Mouse (Mus musculus) limb, embryonic 10.5 days (tissue): ENCODE data around the gene Plxnb1. TPM values are rescaled to one million over a fixed set of nuclear protein-coding genes. Genes with fewer than 3 reads are reported as not detected.

Source experiments
- DNase-seq: peaks from one replicate; pipeline ENCODE4 v3.0.0-alpha.2; 2017; ENCODE audit warnings: low spot score
- H3K27ac ChIP-seq: fragments of 300-500 bp; sonication (generic); 2 replicates; pipeline ENCODE4 v1.5.1; 2016; ENCODE audit warnings: mild to moderate bottlenecking
- H3K27me3 ChIP-seq: fragments of 300-500 bp; sonication (generic); 2 replicates; pipeline ENCODE4 v1.6.1; 2016; ENCODE audit warnings: low read depth, mild to moderate bottlenecking; ENCODE audit not compliant: poor library complexity, severe bottlenecking
- H3K36me3 ChIP-seq: fragments of 300-500 bp; sonication (generic); 2 replicates; pipeline ENCODE4 v1.6.1; 2016; ENCODE audit warnings: mild to moderate bottlenecking, moderate library complexity
- H3K4me1 ChIP-seq: fragments of 300-500 bp; sonication (generic); 2 replicates; pipeline ENCODE4 v1.6.1; 2016
- H3K4me3 ChIP-seq: fragments of 300-500 bp; sonication (generic); 2 replicates; pipeline ENCODE4 v1.5.1; 2016; ENCODE audit warnings: mild to moderate bottlenecking, moderate library complexity
- H3K9me3 ChIP-seq: fragments of 300-500 bp; sonication (generic); replicated peaks from 2 replicates; pipeline ENCODE4 v1.6.1; 2016; ENCODE audit warnings: mild to moderate bottlenecking
- WGBS: fragments of 180-500 bp; shearing (Covaris S2); methylation state at CpG from one replicate; pipeline ENCODE4 v1.1.7; 2016; 5-methylcytosine and 5-hydroxymethylcytosine counted together
- polyA plus RNA-seq: library from polyadenylated mRNA; unstranded; fragments of >200 nt; fragmentation: Nextera tagmentation; extraction: Ambion mirVana; gene quantifications from 2 replicates; pipeline ENCODE4 v1.2.1, GENCODE M21; 2016

Gene Plxnb1
- polyA plus RNA-seq, 1 experiment from 2014 or later = 23.7 TPM

GRCm38 (mm10) chr9:109113331-109113730 is 18.1 kb downstream of the Plxnb1 start:
- WGBS = 90% methylated on average over 8 of the region's 8 CpGs
- peak; percentile 18 for DNase-seq
- 0 out of 2 replicates have a peak, but pooled peaks cover 5% of the 10 kb centered on the region for H3K27me3 ChIP-seq
- peaks cover 100% of the 10 kb centered on the region for H3K36me3 ChIP-seq
- no peak overlapping the region for H3K27ac ChIP-seq
- H3K4me1 ChIP-seq = no peaks in the 10 kb centered on the region
- H3K4me3 ChIP-seq = no peak overlapping the region
- no peaks in the 10 kb centered on the region for H3K9me3 ChIP-seq

GRCm38 (mm10) chr9:109114276-109114675 is 19.1 kb downstream of the Plxnb1 start:
- H3K27ac ChIP-seq = no peak overlapping the region
- H3K27me3 ChIP-seq = 0 out of 2 replicates have a peak, but pooled peaks cover 3% of the 10 kb centered on the region
- 94% methylated on average over 11 of the region's 11 CpGs for WGBS
- DNase-seq = peak; percentile 26
- no peaks in the 10 kb centered on the region for H3K9me3 ChIP-seq
- no peaks in the 10 kb centered on the region for H3K4me1 ChIP-seq
- peaks cover 100% of the 10 kb centered on the region for H3K36me3 ChIP-seq
- no peak overlapping the region for H3K4me3 ChIP-seq

- 86% methylated on average over 7 of the region's 7 CpGs for WGBS
- Histone ChIP-seq H3K4me3 (no peak overlapping the region), H3K4me1 (no peaks in the 10 kb centered on the region), H3K27me3 (no peaks in the 10 kb centered on the region), H3K9me3 (no peaks in the 10 kb centered on the region), H3K27ac (no peak overlapping the region), H3K36me3 (peaks cover 100% of the 10 kb centered on the region)
- DNase-seq = peak; percentile 19
These were observed 19.7 kb downstream of the Plxnb1 start for GRCm38 (mm10) chr9:109114871-109115270.

GRCm38 (mm10) chr9:109116205-109116604 is 21.0 kb downstream of the Plxnb1 start:
- Histone ChIP-seq H3K4me3 (no peak overlapping the region), H3K27me3 (no peaks in the 10 kb centered on the region), H3K36me3 (peaks cover 88% of the 10 kb centered on the region), H3K9me3 (no peaks in the 10 kb centered on the region), H3K27ac (no peak overlapping the region), H3K4me1 (no peaks in the 10 kb centered on the region)
- WGBS = 95% methylated on average over 10 of the region's 10 CpGs
- peak; percentile 28 for DNase-seq

- no peaks in the 10 kb centered on the region for H3K9me3 ChIP-seq
- H3K27me3 ChIP-seq = no peaks in the 10 kb centered on the region
- no peak for DNase-seq
- no peak overlapping the region for H3K4me3 ChIP-seq
- peaks cover 69% of the 10 kb centered on the region for H3K36me3 ChIP-seq
- H3K4me1 ChIP-seq = peaks cover 2% of the 10 kb centered on the region; the same call in 1 of the 2 replicates
- H3K27ac ChIP-seq = no peak overlapping the region
- WGBS = 96% methylated on average over 4 of the region's 4 CpGs
These were observed 22.9 kb downstream of the Plxnb1 start for GRCm38 (mm10) chr9:109118106-109118505.

- Histone ChIP-seq H3K4me1 (peaks cover 3% of the 10 kb centered on the region; the same call in 1 of the 2 replicates), H3K27me3 (no peaks in the 10 kb centered on the region), H3K27ac (no peak overlapping the region), H3K9me3 (no peaks in the 10 kb centered on the region), H3K4me3 (no peak overlapping the region), H3K36me3 (peaks cover 54% of the 10 kb centered on the region)
- 95% methylated on average over 9 of the region's 9 CpGs for WGBS
- no peak for DNase-seq
These were observed 24.4 kb downstream of the Plxnb1 start for GRCm38 (mm10) chr9:109119571-109119970.

- H3K4me1 ChIP-seq = peaks cover 3% of the 10 kb centered on the region; the same call in 1 of the 2 replicates
- DNase-seq = no peak
- H3K27ac ChIP-seq = no peak overlapping the region
- H3K4me3 ChIP-seq = no peak overlapping the region
- 90% methylated on average over 6 of the region's 6 CpGs for WGBS
- H3K27me3 ChIP-seq = no peaks in the 10 kb centered on the region
- no peaks in the 10 kb centered on the region for H3K9me3 ChIP-seq
- H3K36me3 ChIP-seq = peaks cover 40% of the 10 kb centered on the region
These were observed 25.8 kb downstream of the Plxnb1 start for GRCm38 (mm10) chr9:109120956-109121355.

- Histone ChIP-seq H3K9me3 (no peaks in the 10 kb centered on the region), H3K4me3 (no peak overlapping the region), H3K4me1 (peaks cover 3% of the 10 kb centered on the region; the same call in 1 of the 2 replicates), H3K36me3 (peaks cover 24% of the 10 kb centered on the region), H3K27me3 (no peaks in the 10 kb centered on the region), H3K27ac (no peak overlapping the region)
- WGBS = 50% methylated on average over 2 of the region's 2 CpGs
- DNase-seq = peak; percentile 35
These were observed 27.4 kb downstream of the Plxnb1 start for GRCm38 (mm10) chr9:109122553-109123085.

GRCm38 (mm10) chr9:109123266-109123665 is 28.1 kb downstream of the Plxnb1 start:
- Histone ChIP-seq H3K4me3 (no peak overlapping the region), H3K27me3 (no peaks in the 10 kb centered on the region), H3K9me3 (no peaks in the 10 kb centered on the region), H3K4me1 (peaks cover 3% of the 10 kb centered on the region; the same call in 1 of the 2 replicates), H3K36me3 (peaks cover 17% of the 10 kb centered on the region), H3K27ac (no peak overlapping the region)
- peak; percentile 30 for DNase-seq
- WGBS = 66% methylated on average over 6 of the region's 6 CpGs

GRCm38 (mm10) chr9:109124164-109124563 is 29.0 kb downstream of the Plxnb1 start:
- Histone ChIP-seq H3K4me3 (no peak overlapping the region), H3K27ac (no peak overlapping the region), H3K27me3 (no peaks in the 10 kb centered on the region), H3K36me3 (peaks cover 8% of the 10 kb centered on the region), H3K9me3 (no peaks in the 10 kb centered on the region), H3K4me1 (peaks cover 3% of the 10 kb centered on the region; the same call in 1 of the 2 replicates)
- no peak for DNase-seq
- 90% methylated on average over 3 of the region's 3 CpGs for WGBS

GRCm38 (mm10) chr9:109125043-109125442 is 29.9 kb downstream of the Plxnb1 start:
- no peaks in the 10 kb centered on the region for H3K36me3 ChIP-seq
- no peak overlapping the region for H3K27ac ChIP-seq
- H3K4me1 ChIP-seq = peaks cover 3% of the 10 kb centered on the region; the same call in 1 of the 2 replicates
- H3K27me3 ChIP-seq = no peaks in the 10 kb centered on the region
- H3K4me3 ChIP-seq = no peak overlapping the region
- WGBS = 86% methylated on average over 2 of the region's 2 CpGs
- no peak for DNase-seq
- no peaks in the 10 kb centered on the region for H3K9me3 ChIP-seq

GRCm38 (mm10) chr9:109125481-109125880 is 30.3 kb downstream of the Plxnb1 start:
- no peak overlapping the region for H3K4me3 ChIP-seq
- H3K27ac ChIP-seq = no peak overlapping the region
- WGBS = 81% methylated on average over 3 of the region's 3 CpGs
- no peaks in the 10 kb centered on the region for H3K36me3 ChIP-seq
- DNase-seq = no peak
- peaks cover 3% of the 10 kb centered on the region; the same call in 1 of the 2 replicates for H3K4me1 ChIP-seq
- H3K27me3 ChIP-seq = no peaks in the 10 kb centered on the region
- no peaks in the 10 kb centered on the region for H3K9me3 ChIP-seq

- H3K9me3 ChIP-seq = no peaks in the 10 kb centered on the region
- WGBS = 86% methylated on average over 4 of the region's 4 CpGs
- no peak for DNase-seq
- no peaks in the 10 kb centered on the region for H3K27me3 ChIP-seq
- H3K4me1 ChIP-seq = peaks cover 3% of the 10 kb centered on the region; the same call in 1 of the 2 replicates
- no peak overlapping the region for H3K4me3 ChIP-seq
- H3K36me3 ChIP-seq = no peaks in the 10 kb centered on the region
- no peak overlapping the region for H3K27ac ChIP-seq
These were observed 31.9 kb downstream of the Plxnb1 start for GRCm38 (mm10) chr9:109127076-109127475.
